Mouse (Mus musculus) lung, postnatal 0 days (tissue): ENCODE results near the gene Upp2. TPM values are rescaled to one million over a fixed set of nuclear protein-coding genes. Genes with fewer than 3 reads are reported as not detected.
A peak's percentile ranks its signal among the peaks of the same experiment; 100 is the strongest.

ENCODE experiments used
- ATAC-seq: fragments of 200-750 bp; cut with Nextera tagmentation; 2 replicates; pipeline ENCODE4 v1.8.0; 2017; ENCODE audit warnings: moderate library complexity
- DNase-seq: peaks from one replicate; pipeline ENCODE4 v3.0.0-alpha.2; 2016; ENCODE audit warnings: low spot score
- H3K27ac ChIP-seq: fragments of 300-500 bp; sonication (generic); 2 replicates; pipeline ENCODE4 v1.5.1; 2014; ENCODE audit warnings: antibody characterized with exemption, mild to moderate bottlenecking, low read length, mixed read lengths
- H3K27me3 ChIP-seq: fragments of 300-500 bp; sonication (generic); replicated peaks from 2 replicates; pipeline ENCODE4 v1.6.1; 2014; ENCODE audit warnings: low read length, mixed read lengths; ENCODE audit not compliant: insufficient read depth
- H3K36me3 ChIP-seq: fragments of 300-500 bp; sonication (generic); 2 replicates; pipeline ENCODE4 v1.6.1; 2014; ENCODE audit warnings: low read length, mixed read lengths; ENCODE audit not compliant: insufficient read depth
- H3K4me1 ChIP-seq: fragments of 300-500 bp; sonication (generic); 2 replicates; pipeline ENCODE4 v1.6.1; 2014; ENCODE audit warnings: antibody characterized with exemption, low read depth, low read length, mixed read lengths; ENCODE audit not compliant: insufficient read depth
- H3K4me2 ChIP-seq: fragments of 300-500 bp; sonication (generic); replicated peaks from 2 replicates; pipeline ENCODE4 v1.6.1; 2014; ENCODE audit warnings: low read depth, mild to moderate bottlenecking, low read length, moderate library complexity, mixed read lengths
- H3K4me3 ChIP-seq: fragments of 300-500 bp; sonication (generic); 2 replicates; pipeline ENCODE4 v1.5.1; 2014; ENCODE audit warnings: low read depth, low read length
- H3K9ac ChIP-seq: fragments of 300-500 bp; sonication (generic); replicated peaks from 2 replicates; pipeline ENCODE4 v1.6.1; 2014; ENCODE audit warnings: low read depth, mild to moderate bottlenecking
- H3K9me3 ChIP-seq: fragments of 300-500 bp; sonication (generic); 2 replicates; pipeline ENCODE4 v1.6.1; 2016; ENCODE audit warnings: low read length, mixed read lengths
- CTCF ChIP-seq: IDR thresholded peaks from 2 replicates; pipeline ENCODE4 v1.5.1; 2016; ENCODE audit warnings: antibody characterized with exemption, mild to moderate bottlenecking
- EP300 ChIP-seq: IDR thresholded peaks from 2 replicates; pipeline ENCODE4 v1.6.1; 2016; ENCODE audit warnings: antibody characterized with exemption, mild to moderate bottlenecking, control low read depth
- WGBS: fragments of 180-500 bp; shearing (Covaris S2); extraction: QIAGEN DNeasy Blood & Tissue Kit; methylation state at CpG from one replicate; pipeline ENCODE4 v1.1.7; 2014; 5-methylcytosine and 5-hydroxymethylcytosine counted together
- polyA plus RNA-seq: library from polyadenylated mRNA; unstranded; fragments of >200 nt; fragmentation: Nextera tagmentation; extraction: Ambion mirVana; gene quantifications from 2 replicates; pipeline ENCODE4 v1.2.1, GENCODE M21; 2015

Upp2 gene
- polyA plus RNA-seq, 1 experiment from 2014 or later, result 6.4 TPM

DNA sequence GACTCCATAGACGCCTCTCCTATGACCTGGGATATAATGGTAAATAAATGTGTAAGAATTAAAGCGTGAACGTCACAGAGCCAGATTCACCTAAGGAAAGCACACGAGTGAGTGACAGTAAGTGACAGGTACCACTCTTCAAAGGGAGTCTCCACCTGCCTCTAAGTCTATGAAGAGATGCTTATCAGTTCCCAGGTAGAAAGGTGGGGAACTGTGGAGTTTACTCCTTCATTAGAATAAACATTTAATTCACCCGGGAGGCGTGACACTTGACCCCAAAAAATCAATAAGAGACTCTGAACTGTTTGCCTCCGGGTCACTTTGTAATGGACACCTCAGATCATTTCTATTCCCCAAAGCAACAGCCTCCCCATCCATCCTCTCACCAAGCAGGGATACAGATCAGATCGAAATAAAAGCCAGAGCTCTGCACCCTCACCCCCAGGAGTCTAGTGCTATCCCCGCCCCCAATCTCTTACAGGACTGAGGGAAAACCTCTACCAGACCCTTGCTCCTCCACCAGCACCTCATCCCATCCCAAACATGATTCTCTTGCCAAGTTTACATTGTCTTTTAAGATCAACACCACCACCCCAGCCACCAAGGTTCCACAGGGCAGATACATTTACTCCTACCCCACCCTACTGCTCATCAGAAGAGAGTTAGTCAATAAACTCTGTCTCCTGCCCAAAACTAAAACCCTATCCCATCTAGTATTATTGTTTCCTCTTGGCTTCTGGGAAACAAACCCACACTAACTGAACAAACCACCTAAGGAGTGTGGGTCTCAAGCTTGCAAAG is 9.9 kb upstream of the Upp2 start:
- no peak overlapping the region for H3K9ac ChIP-seq
- H3K4me2 ChIP-seq, result no peak overlapping the region
- TF ChIP-seq EP300, result no peak
- no peak for TF ChIP-seq CTCF
- ATAC-seq (no peak), DNase-seq (no peak)
- 55% methylated on average over 9 of the region's 9 CpGs for WGBS
- H3K27me3 ChIP-seq, result no peaks in the 10 kb centered on the region
- H3K4me1 ChIP-seq, result no peaks in the 10 kb centered on the region
- H3K36me3 ChIP-seq, result no peaks in the 10 kb centered on the region
- no peaks in the 10 kb centered on the region for H3K9me3 ChIP-seq
- H3K4me3 ChIP-seq, result no peak overlapping the region
- H3K27ac ChIP-seq, result no peak overlapping the region

DNA sequence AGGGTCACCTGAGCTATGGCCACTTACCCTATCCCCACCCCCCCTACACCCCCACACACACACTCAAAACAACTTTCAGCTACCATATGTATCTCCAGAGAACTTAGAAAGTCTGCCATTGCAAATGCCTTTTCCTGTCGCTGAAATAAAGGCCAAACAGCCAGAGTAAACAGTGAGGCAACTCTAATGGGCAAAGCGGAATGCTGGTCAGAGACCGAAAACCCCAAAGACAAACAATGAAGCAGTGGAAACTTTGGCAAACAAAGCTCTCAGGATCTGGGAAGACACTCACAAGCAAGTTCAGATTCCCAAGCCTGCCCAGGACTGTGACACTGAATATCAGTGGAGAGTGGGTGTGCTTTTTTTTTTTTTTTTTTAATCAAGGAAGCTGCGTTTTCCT is 5.0 kb upstream of the Upp2 start:
- Histone ChIP-seq H3K27me3 (no peaks in the 10 kb centered on the region), H3K27ac (peak overlapping the region; percentile 28), H3K36me3 (no peaks in the 10 kb centered on the region), H3K9ac (no peak overlapping the region), H3K9me3 (no peaks in the 10 kb centered on the region), H3K4me3 (no peak overlapping the region), H3K4me1 (peaks cover 9% of the 10 kb centered on the region; the same call in 1 of the 2 replicates), H3K4me2 (no peak overlapping the region)
- DNase-seq, result peak; percentile 60
- no peak for TF ChIP-seq CTCF
- no peak for TF ChIP-seq EP300
- 21% methylated on average over 4 of the region's 4 CpGs for WGBS
- no peak for ATAC-seq

DNA sequence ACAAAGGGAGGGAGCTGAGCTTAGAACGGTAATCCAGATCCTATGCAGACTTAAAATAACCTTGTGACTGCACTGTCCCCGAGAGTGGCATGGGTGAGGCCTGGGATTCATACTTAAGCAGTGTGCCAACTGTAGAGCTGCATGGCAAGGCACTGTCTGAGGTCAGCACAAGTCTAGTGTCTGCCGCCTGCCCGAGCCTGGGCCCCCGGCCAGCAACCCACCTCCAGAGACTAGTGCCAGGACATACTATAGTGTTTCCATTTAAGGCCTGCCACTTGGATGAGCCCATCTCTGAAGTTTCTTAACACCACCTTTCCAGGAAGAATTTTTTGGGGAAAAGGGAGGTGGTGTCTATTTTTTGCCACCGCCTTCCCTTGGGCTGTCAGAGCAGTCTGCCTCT is 1.8 kb upstream of the Upp2 start:
- Histone ChIP-seq H3K27ac (no peak overlapping the region), H3K4me1 (peaks cover 9% of the 10 kb centered on the region; the same call in 1 of the 2 replicates), H3K36me3 (no peaks in the 10 kb centered on the region), H3K4me3 (peak overlapping the region; percentile 90; the same call in 1 of the 2 replicates), H3K4me2 (peak overlapping the region; percentile 74), H3K9ac (no peak overlapping the region), H3K9me3 (no peaks in the 10 kb centered on the region), H3K27me3 (no peaks in the 10 kb centered on the region)
- no peak for TF ChIP-seq CTCF
- no peak for TF ChIP-seq EP300
- ATAC-seq (no peak), DNase-seq (peak; percentile 37)
- 33% methylated on average over 6 of the region's 6 CpGs for WGBS

DNA sequence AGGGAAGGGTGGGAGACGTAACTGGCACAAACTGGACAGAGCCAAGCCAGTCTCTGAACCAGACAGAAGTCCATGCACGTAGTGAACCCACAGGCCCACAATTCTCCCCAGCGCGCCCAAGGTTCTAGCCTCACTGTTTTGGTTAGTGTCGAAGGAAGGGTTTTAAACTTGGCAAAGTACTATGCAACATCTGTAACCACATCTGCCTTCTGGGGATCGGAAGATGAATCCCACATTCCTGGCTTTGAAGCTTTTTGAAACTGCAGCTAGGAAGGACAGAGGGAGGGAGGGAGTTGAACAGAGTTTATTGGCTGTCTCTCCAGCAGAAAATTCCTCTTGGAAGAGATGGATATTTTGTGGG is 1.1 kb upstream of the Upp2 start:
- WGBS, result 9% methylated on average over 6 of the region's 6 CpGs
- Histone ChIP-seq H3K4me1 (peaks cover 9% of the 10 kb centered on the region; the same call in 1 of the 2 replicates), H3K9ac (peak overlapping the region; percentile 78), H3K27ac (peak overlapping the region; percentile 96), H3K4me2 (peak overlapping the region; percentile 74), H3K9me3 (no peaks in the 10 kb centered on the region), H3K4me3 (peak overlapping the region; percentile 90), H3K27me3 (no peaks in the 10 kb centered on the region), H3K36me3 (no peaks in the 10 kb centered on the region)
- TF ChIP-seq CTCF, result no peak
- TF ChIP-seq EP300, result no peak
- peak; percentile 44 for DNase-seq
- no peak for ATAC-seq

DNA sequence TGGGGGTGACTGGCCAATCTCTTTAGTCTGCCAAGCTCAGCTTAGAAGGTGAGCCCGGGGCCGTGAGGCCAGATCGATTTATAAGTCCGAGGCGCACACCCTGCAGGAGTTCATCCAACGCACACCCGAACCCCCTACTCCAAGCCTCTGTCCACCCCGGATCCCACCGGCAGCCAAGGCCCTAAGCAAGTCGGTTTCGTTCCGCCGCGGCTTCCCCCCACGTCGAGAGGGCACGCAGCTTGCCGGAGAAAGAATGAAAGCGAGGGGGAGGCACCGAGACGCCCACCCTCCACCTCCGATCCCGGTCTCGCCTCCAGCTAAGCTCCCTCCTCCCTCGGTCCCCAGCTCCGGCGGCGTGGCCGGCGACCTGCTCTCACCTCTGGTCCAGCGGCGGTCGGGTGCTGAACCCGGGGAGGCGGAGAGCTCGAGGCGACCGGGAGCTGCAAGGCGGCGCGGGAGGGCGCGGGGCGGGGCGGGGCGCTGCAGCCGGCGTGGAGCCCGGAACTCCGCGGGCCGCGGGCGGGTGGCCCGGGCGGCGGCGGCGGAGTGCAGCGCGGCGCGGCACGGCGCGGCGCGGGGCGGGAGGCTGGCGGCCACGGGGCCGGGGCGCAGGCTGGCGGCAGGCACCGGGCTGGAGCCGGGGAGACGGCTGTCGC is 560 bp upstream of the Upp2 start:
- Histone ChIP-seq H3K27ac (peak overlapping the region; percentile 96), H3K9me3 (no peaks in the 10 kb centered on the region), H3K27me3 (no peaks in the 10 kb centered on the region), H3K36me3 (no peaks in the 10 kb centered on the region), H3K4me3 (peak overlapping the region; percentile 90), H3K9ac (peak overlapping the region; percentile 78), H3K4me1 (peaks cover 9% of the 10 kb centered on the region; the same call in 1 of the 2 replicates), H3K4me2 (peak overlapping the region; percentile 74)
- peak; percentile 65 for ATAC-seq
- WGBS, result 0% methylated on average over 24 of the region's 78 CpGs
- TF ChIP-seq CTCF, result peak; percentile 6; the same call in 1 of the 2 replicates
- no peak for TF ChIP-seq EP300
- peak; percentile 73 for DNase-seq

DNA sequence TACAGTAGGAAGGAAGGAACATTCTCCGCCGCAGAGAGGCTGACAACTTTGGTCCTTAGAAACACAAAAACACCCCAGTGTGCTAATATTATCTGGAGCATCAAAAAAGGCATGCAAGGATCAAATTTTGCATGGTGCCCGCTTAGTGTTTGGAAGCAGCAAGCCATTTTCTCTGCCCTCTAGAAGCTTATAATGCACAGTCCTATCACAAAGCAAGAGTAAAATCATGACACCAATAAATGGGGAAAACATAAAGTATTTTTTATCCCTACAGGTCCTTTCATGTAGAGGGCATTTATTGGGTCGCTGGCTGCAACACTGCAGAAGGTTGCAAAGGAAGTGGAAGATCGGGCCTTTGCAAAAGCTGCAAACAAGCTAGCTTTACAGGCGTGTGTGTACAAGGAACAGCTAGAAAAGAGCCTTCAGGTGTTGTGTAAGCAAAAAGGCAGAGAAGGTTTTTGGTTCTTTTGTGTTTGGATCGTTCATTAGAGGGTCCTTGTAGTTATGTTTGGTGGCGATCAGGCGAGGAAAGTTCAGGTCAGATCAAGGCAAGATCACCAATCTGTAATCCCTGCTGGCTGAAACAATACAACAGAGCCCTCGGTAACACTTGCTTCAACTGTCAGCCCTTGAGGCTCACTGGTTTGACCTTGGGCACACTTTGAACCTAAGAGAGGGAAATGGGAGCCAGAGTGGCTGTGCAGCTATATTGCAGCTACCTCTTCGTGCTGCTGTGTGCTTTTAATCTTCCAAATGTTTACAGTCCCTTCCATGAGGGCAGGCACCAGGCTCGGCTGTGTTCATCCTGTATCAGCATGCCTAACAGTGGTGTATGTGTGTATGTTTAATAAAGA is 995 bp downstream of the Upp2 start:
- peak overlapping the region; percentile 90 for H3K4me3 ChIP-seq
- WGBS, result 8% methylated on average over 12 of the region's 12 CpGs
- H3K9ac ChIP-seq, result no peak overlapping the region
- TF ChIP-seq CTCF (no peak), EP300 (no peak)
- ATAC-seq (no peak), DNase-seq (no peak)
- H3K27me3 ChIP-seq, result no peaks in the 10 kb centered on the region
- peaks cover 9% of the 10 kb centered on the region; the same call in 1 of the 2 replicates for H3K4me1 ChIP-seq
- no peaks in the 10 kb centered on the region for H3K36me3 ChIP-seq
- H3K9me3 ChIP-seq, result no peaks in the 10 kb centered on the region
- H3K27ac ChIP-seq, result peak overlapping the region; percentile 96
- peak overlapping the region; percentile 74 for H3K4me2 ChIP-seq
